Mouse (Mus musculus) liver, adult 2 months (tissue): ENCODE results near the gene L1td1. TPM values are rescaled to one million over a fixed set of nuclear protein-coding genes. Genes with fewer than 3 reads are reported as not detected.

Experiments used
- DNase-seq: peaks from one replicate; pipeline ENCODE4 v3.0.0-alpha.2; 2011; ENCODE audit warnings: low read depth, low spot score; ENCODE audit errors: extremely low read depth
- H3K27ac ChIP-seq: fragments of 200-500 bp; replicated peaks from 2 replicates; pipeline ENCODE4 v1.5.1; 2012; ENCODE audit warnings: low read depth, mild to moderate bottlenecking, control low read depth, inconsistent platforms, low read length; ENCODE audit not compliant: insufficient read depth
- H3K27me3 ChIP-seq: fragments of 200-500 bp; 2 replicates; pipeline ENCODE4 v1.6.1; 2012; ENCODE audit warnings: mild to moderate bottlenecking, moderate library complexity, low read length, inconsistent platforms; ENCODE audit not compliant: control insufficient read depth, insufficient read depth
- H3K36me3 ChIP-seq: fragments of 200-500 bp; 2 replicates; pipeline ENCODE4 v1.6.1; 2012; ENCODE audit warnings: low read length, inconsistent platforms; ENCODE audit not compliant: control insufficient read depth, insufficient read depth
- H3K4me1 ChIP-seq: fragments of 200-500 bp; 2 replicates; pipeline ENCODE4 v1.6.1; 2011; ENCODE audit warnings: low read length; ENCODE audit not compliant: control insufficient read depth, insufficient read depth
- H3K4me3 ChIP-seq: fragments of 200-500 bp; 2 replicates; pipeline ENCODE4 v1.5.1; 2011; ENCODE audit warnings: low read depth, mild to moderate bottlenecking, control low read depth, low read length, moderate library complexity; ENCODE audit not compliant: insufficient read depth
- H3K79me2 ChIP-seq: fragments of 200-500 bp; 2 replicates; pipeline ENCODE4 v1.6.1; 2012; ENCODE audit warnings: inconsistent platforms, mild to moderate bottlenecking, low read length, moderate library complexity; ENCODE audit not compliant: control insufficient read depth, insufficient read depth
- H3K9ac ChIP-seq: fragments of 200-500 bp; 2 replicates; pipeline ENCODE4 v1.6.1; 2012; ENCODE audit warnings: low read depth, mild to moderate bottlenecking, control low read depth, inconsistent platforms, low read length
- CTCF ChIP-seq: fragments of 200-500 bp; IDR thresholded peaks from 2 replicates; pipeline ENCODE4 v1.5.1; 2011; ENCODE audit warnings: low read depth, low read length, control low read depth
- POLR2A ChIP-seq: fragments of 200-500 bp; IDR thresholded peaks from 2 replicates; pipeline ENCODE4 v1.6.1; 2011; ENCODE audit warnings: low read length, control low read depth; ENCODE audit not compliant: insufficient read depth; ENCODE audit errors: extremely low read depth
- WGBS: fragments of 180-500 bp; shearing (Covaris S2); methylation state at CpG from one replicate; pipeline ENCODE4 v1.1.7; 2018; 5-methylcytosine and 5-hydroxymethylcytosine counted together
- polyA plus RNA-seq: library from polyadenylated mRNA; depleted of rRNA; stranded (reverse); fragments of >200 nt; gene quantifications from 2 replicates; pipeline ENCODE4 v1.2.3, GENCODE M21; 2012
- total RNA-seq: library from RNA; depleted of rRNA; stranded (reverse); fragments of >200 nt; gene quantifications from 2 replicates; pipeline ENCODE4 v1.2.3, GENCODE M21; 2014

Gene L1td1
- total and polyA plus RNA-seq, 2 experiments: not detected

DNA sequence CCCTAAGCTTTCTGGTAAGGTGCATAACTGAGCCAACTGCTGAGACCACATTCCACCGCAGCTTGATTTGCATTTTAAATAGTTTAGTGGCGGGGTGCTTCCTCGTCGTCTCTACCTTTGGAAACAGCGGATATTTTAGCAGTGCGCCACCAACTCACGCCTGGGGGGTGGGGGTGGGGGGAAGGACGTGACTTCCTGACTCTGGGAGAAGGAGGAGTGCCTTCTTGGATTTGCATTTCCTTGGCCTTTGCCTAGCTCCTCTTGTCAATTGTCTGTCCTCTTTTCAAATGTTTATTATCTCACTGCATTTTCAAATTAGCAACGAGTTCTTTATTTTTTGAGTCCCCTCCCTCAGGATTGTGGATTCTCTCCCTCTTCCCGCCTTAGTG is 1.4 kb downstream of the L1td1 start:
- WGBS: 8% methylated on average over 10 of the region's 10 CpGs
- Histone ChIP-seq H3K27me3 (no peaks in the 10 kb centered on the region; the same call in 1 of the 2 replicates), H3K9ac (no peak overlapping the region), H3K27ac (no peak overlapping the region), H3K4me1 (no peaks in the 10 kb centered on the region), H3K36me3 (no peaks in the 10 kb centered on the region), H3K4me3 (no peak overlapping the region), H3K79me2 (no peaks in the 10 kb centered on the region)
- TF ChIP-seq POLR2A (no peak), CTCF (no peak)
- no peak for DNase-seq

GRCm38 (mm10) chr4:98728716-98729115 is 2.2 kb downstream of the L1td1 start:
- no peak for DNase-seq
- TF ChIP-seq CTCF: no peak
- TF ChIP-seq POLR2A: no peak
- no peaks in the 10 kb centered on the region for H3K79me2 ChIP-seq
- H3K4me1 ChIP-seq: no peaks in the 10 kb centered on the region
- H3K9ac ChIP-seq: no peak overlapping the region
- H3K4me3 ChIP-seq: no peak overlapping the region
- no peak overlapping the region for H3K27ac ChIP-seq
- WGBS: 44% methylated on average over 7 of the region's 7 CpGs
- no peaks in the 10 kb centered on the region for H3K36me3 ChIP-seq
- H3K27me3 ChIP-seq: no peaks in the 10 kb centered on the region; the same call in 1 of the 2 replicates

DNA sequence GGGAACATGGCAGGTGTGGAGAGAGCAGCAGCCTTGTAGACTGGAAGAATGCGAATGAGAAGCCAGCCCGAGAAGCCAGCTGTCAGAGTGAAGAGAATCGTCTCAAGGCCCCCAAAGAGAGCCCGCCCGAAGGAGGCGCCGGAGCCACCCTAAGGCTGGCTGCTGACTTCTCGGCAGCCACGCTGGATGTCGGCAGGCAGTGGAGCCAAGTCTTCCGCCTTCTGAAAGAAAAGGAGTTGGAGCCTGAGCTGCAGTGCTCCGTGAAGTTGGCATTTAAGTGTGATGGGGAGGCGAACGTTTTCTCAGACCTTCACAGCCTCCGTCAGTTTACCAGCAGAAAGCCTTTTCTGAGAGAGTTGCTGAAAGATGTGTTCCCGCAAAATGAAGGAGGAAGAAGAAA is 7.1 kb downstream of the L1td1 start:
- H3K9ac ChIP-seq: no peak overlapping the region
- H3K4me3 ChIP-seq: no peak overlapping the region
- no peak for DNase-seq
- TF ChIP-seq POLR2A (no peak), CTCF (no peak)
- no peak overlapping the region for H3K27ac ChIP-seq
- no peaks in the 10 kb centered on the region for H3K36me3 ChIP-seq
- 93% methylated on average over 16 of the region's 16 CpGs for WGBS
- H3K27me3 ChIP-seq: no peaks in the 10 kb centered on the region
- no peaks in the 10 kb centered on the region for H3K79me2 ChIP-seq
- no peaks in the 10 kb centered on the region for H3K4me1 ChIP-seq

DNA sequence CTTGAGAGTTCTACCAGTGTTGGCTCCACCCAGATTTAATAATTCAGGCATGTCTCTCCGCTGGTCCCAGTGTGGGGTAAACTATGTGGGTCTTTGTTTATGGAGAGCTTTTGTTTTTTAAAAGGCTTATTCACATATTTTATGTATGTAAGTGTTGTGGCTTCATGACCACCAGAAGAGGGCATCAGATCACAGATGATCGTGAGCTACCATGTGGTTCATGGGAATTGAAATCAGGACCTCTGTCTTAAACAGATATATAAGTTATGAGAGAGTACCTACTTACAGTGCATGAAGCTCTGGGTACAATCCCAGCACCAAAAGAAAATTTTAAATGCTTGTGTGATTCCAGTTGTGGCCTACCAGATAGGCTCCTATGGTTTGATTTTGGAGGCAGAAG is 13.2 kb downstream of the L1td1 start:
- WGBS: 32% methylated on average over 2 of the region's 2 CpGs
- no peak for TF ChIP-seq CTCF
- TF ChIP-seq POLR2A: no peak

DNA sequence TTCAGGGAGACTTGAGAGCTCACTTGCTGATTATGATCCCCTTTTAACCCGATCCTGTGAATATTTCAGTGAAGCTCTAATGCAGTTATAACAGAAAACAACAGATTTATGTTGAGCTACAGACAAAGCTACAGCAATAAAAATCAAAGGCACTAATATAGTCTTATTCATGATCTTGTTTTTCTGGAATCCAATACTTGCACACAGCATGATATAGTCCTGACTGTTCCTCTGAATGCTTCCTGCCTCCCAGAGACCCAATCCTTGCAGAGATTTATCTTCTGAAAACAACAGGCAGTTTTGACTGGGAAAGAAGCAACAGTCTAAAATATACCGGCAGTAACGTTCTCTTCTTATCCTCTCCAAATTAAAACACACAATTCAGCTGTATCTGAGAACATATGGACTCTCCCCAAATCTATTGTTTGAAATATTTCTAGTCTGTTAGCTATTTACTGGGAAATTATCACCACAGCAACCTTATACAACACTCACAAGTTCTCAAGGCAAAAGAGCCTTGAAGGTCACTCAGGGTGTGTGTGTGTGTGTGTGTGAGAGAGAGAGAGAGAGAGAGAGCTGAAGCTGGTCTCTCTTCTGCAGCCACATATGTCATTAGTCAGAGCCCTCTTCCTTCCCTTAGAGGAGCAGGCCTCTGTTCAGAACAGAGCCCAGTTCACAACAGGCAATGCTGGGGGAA is 16.8 kb downstream of the L1td1 start:
- TF ChIP-seq POLR2A: no peak
- TF ChIP-seq CTCF: no peak
- 75% methylated on average over 3 of the region's 3 CpGs for WGBS
- no peaks in the 10 kb centered on the region for H3K79me2 ChIP-seq
- no peak for DNase-seq
- no peak overlapping the region for H3K9ac ChIP-seq
- H3K4me1 ChIP-seq: no peaks in the 10 kb centered on the region
- H3K27me3 ChIP-seq: no peaks in the 10 kb centered on the region
- no peak overlapping the region for H3K4me3 ChIP-seq
- H3K36me3 ChIP-seq: no peaks in the 10 kb centered on the region
- no peak overlapping the region for H3K27ac ChIP-seq

More for the DNA sequence above, 13.2 kb downstream of the L1td1 start:
- H3K4me1 ChIP-seq: no peaks in the 10 kb centered on the region
- peak; percentile 39 for DNase-seq
- no peaks in the 10 kb centered on the region for H3K27me3 ChIP-seq
- H3K36me3 ChIP-seq: no peaks in the 10 kb centered on the region
- H3K4me3 ChIP-seq: no peak overlapping the region
- no peak overlapping the region for H3K9ac ChIP-seq
- H3K79me2 ChIP-seq: no peaks in the 10 kb centered on the region
- no peak overlapping the region for H3K27ac ChIP-seq

DNA sequence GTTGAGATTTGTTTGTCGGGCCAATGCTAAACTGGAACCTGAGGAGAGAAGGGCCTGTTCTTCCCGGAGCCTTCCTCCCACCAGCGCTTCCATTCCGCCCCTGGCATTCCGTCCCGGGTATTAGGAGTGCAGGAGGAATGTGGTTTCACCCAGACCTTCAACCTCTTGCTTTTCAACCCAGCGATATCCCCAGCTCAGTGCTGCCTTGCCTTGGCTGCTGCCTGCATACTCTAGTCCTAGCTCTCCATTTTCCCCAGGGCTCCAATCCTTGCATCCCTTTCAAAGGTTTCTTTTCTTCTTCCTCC is 17.3 kb downstream of the L1td1 start:
- TF ChIP-seq CTCF: no peak
- no peak for TF ChIP-seq POLR2A
- DNase-seq: no peak

More for the DNA sequence above, 17.3 kb downstream of the L1td1 start:
- no peak overlapping the region for H3K27ac ChIP-seq
- no peaks in the 10 kb centered on the region for H3K36me3 ChIP-seq
- no peaks in the 10 kb centered on the region for H3K4me1 ChIP-seq
- no peaks in the 10 kb centered on the region for H3K27me3 ChIP-seq
- 45% methylated on average over 7 of the region's 7 CpGs for WGBS
- no peak overlapping the region for H3K4me3 ChIP-seq
- no peak overlapping the region for H3K9ac ChIP-seq
- H3K79me2 ChIP-seq: no peaks in the 10 kb centered on the region
